Mouse (Mus musculus) MEL (cell line): Measurements from ENCODE around the gene Zpr1.
"Not testable (repeated sequence)": the region's sequence is repeated elsewhere in the genome, so short reads cannot be mapped to it uniquely, and the experiment has no call there.

Experiments
- CHD1 ChIP-seq: IDR thresholded peaks from 2 replicates; pipeline ENCODE4 v1.6.1; 2012; ENCODE audit warnings: low read depth, mild to moderate bottlenecking, inconsistent platforms, low read length, improper control_type of control experiment
- CHD2 ChIP-seq: IDR thresholded peaks from 2 replicates; pipeline ENCODE4 v1.6.1; 2011; ENCODE audit warnings: low read length, improper control_type of control experiment
- CTCF ChIP-seq, 3 experiments: IDR thresholded peaks in 2 of 3; conservative IDR thresholded peaks in 1 of 3; 2 replicates each; pipeline ENCODE4 v1.5.1; 2011 to 2012; ENCODE audit warnings: low read length in 3 of 3, low read depth in 2 of 3, mild to moderate bottlenecking in 2 of 3, improper control_type of control experiment in 1 of 3, inconsistent platforms in 1 of 3, mixed read lengths in 1 of 3, moderate library complexity in 1 of 3; ENCODE audit not compliant: control insufficient read depth in 1 of 3, insufficient read depth in 1 of 3, poor library complexity in 1 of 3, severe bottlenecking in 1 of 3
- EP300 ChIP-seq, 2 experiments: IDR thresholded peaks; 2 replicates each; pipeline ENCODE4 v1.6.1; 2011; ENCODE audit warnings: improper control_type of control experiment in 2 of 2, low read length in 2 of 2, low read depth in 1 of 2, mild to moderate bottlenecking in 1 of 2
- JUND ChIP-seq: IDR thresholded peaks from 2 replicates; pipeline ENCODE4 v1.6.1; 2011; ENCODE audit warnings: low read depth, mild to moderate bottlenecking, improper control_type of control experiment, low read length
- MAX ChIP-seq: IDR thresholded peaks from 2 replicates; pipeline ENCODE4 v1.6.1; 2011; ENCODE audit warnings: low read length, improper control_type of control experiment
- POLR2A ChIP-seq, 2 experiments: IDR thresholded peaks; 2 replicates each; pipeline ENCODE4 v1.6.1; 2011 to 2012; ENCODE audit warnings: low read length in 2 of 2, mild to moderate bottlenecking in 2 of 2, control low read depth in 1 of 2, improper control_type of control experiment in 1 of 2, low read depth in 1 of 2, moderate library complexity in 1 of 2; ENCODE audit not compliant: control insufficient read depth in 1 of 2, insufficient read depth in 1 of 2, poor library complexity in 1 of 2
- ZC3H11A ChIP-seq: IDR thresholded peaks from 2 replicates; pipeline ENCODE4 v1.6.1; 2012; ENCODE audit warnings: low read depth, mild to moderate bottlenecking, inconsistent platforms, low read length, improper control_type of control experiment

DNA sequence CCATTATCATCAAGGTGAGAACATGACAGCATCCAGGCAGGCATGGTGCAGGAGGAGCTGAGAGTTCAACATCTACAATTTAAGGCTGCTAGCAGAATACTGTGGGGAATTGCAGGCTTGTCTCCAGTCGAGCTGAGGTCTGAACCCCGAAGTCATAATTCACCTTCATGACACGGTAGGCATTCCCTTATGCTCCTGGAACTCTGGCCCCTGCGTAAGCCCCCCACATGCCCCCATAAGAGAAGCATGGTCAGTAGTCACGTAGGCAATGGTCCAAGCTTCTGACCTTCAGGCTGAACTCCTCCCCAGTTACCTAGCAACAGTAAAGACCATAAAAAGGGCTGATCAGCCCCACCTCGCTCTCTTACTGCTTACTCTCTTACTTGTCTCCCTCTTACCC is 47.0 kb downstream of the Zpr1 start, which contains the start of gene 4931429L15Rik:
- not testable (repeated sequence) for TF ChIP-seq JUND; EP300 (IDR thresholded peaks at IDR 0.05; ENCODE audit: low read depth in 1 of 2, low read length in 2 of 2); MAX; POLR2A (IDR thresholded peaks at IDR 0.05; ENCODE audit: control insufficient read depth in 1 of 2, insufficient read depth in 1 of 2, low read depth in 1 of 2, low read length in 2 of 2, poor library complexity in 1 of 2); CHD1; CTCF (IDR thresholded peaks at IDR 0.05 in 2 of 3, conservative IDR thresholded peaks at IDR 0.05 in 1 of 3; ENCODE audit: control insufficient read depth in 1 of 3, insufficient read depth in 1 of 3, low read depth in 2 of 3, low read length in 3 of 3, poor library complexity in 1 of 3, severe bottlenecking in 1 of 3); CHD2; ZC3H11A
